Mouse (Mus musculus) ES-E14 (cell line): ENCODE data around the gene Plk2.

Experiments used
- CHD2 ChIP-seq: IDR thresholded peaks from 2 replicates; pipeline ENCODE4 v1.6.1; 2014; ENCODE audit warnings: mild to moderate bottlenecking, low read depth, low read length, inconsistent platforms
- HCFC1 ChIP-seq: IDR thresholded peaks from 2 replicates; pipeline ENCODE4 v1.6.1; 2012; ENCODE audit warnings: low read length, inconsistent platforms, borderline replicate concordance; ENCODE audit not compliant: insufficient read depth
- MAFK ChIP-seq: IDR thresholded peaks from 2 replicates; pipeline ENCODE4 v1.6.1; 2014; ENCODE audit warnings: mild to moderate bottlenecking, low read depth, low read length, inconsistent platforms; ENCODE audit not compliant: insufficient read depth
- ZC3H11A ChIP-seq: IDR thresholded peaks from 2 replicates; pipeline ENCODE4 v1.6.1; 2012; ENCODE audit warnings: low read depth, mild to moderate bottlenecking, inconsistent platforms, low read length, borderline replicate concordance
- ZNF384 ChIP-seq: IDR thresholded peaks from 2 replicates; pipeline ENCODE4 v1.6.1; 2012; ENCODE audit warnings: low read depth, low read length, inconsistent platforms

DNA sequence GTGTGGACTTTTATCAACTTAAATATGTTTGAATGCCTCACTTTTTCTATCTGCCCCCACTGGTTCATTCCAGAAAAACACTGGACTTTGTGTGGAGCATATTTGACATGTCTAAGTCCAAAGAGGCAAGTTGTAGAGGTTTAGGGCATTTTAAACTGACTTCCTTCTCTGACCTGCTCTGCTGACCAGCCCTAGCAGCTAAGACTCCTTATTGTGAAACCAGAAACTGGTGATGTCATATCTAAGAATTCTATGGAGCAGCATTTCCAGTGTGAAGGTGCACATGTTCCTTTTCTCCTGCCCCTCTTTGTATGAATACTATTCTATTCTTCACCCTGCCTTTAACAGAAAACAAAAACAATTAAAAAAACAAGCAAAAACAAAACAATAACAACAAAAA lies 36.5 kb downstream of the Plk2 start:
- TF ChIP-seq MAFK (no peak), ZNF384 (no peak), HCFC1 (no peak), CHD2 (no peak), ZC3H11A (no peak)
